Mouse (Mus musculus) skeletal muscle tissue, adult 2 months (tissue): ENCODE data around the gene Lingo2.

Source experiments
- DNase-seq: peaks from one replicate; pipeline ENCODE4 v3.0.0-alpha.2; 2012; ENCODE audit warnings: low read depth, low spot score

Lingo2 gene

GRCm38 (mm10) chr4:35846518-35846917, 1105.0 kb downstream of the Lingo2 start:
- no peak for DNase-seq

GRCm38 (mm10) chr4:35845140-35845539, 1106.4 kb downstream of the Lingo2 start:
- no peak for DNase-seq

GRCm38 (mm10) chr4:35844518-35844917, 1107.0 kb downstream of the Lingo2 start:
- no peak for DNase-seq

GRCm38 (mm10) chr4:35823322-35823870, 1128.2 kb downstream of the Lingo2 start:
- DNase-seq: no peak

GRCm38 (mm10) chr4:35820701-35821100, 1130.8 kb downstream of the Lingo2 start:
- DNase-seq: no peak

- no peak for DNase-seq
Observed at GRCm38 (mm10) chr4:35814698-35815097, 1136.8 kb downstream of the Lingo2 start.

- no peak for DNase-seq
Observed at GRCm38 (mm10) chr4:35807497-35808210, 1143.9 kb downstream of the Lingo2 start.

GRCm38 (mm10) chr4:35806881-35807464, 1144.6 kb downstream of the Lingo2 start:
- DNase-seq: no peak

GRCm38 (mm10) chr4:35784255-35784921, 1167.2 kb downstream of the Lingo2 start:
- DNase-seq: no peak

- no peak for DNase-seq
Observed at GRCm38 (mm10) chr4:35770810-35771209, 1180.7 kb downstream of the Lingo2 start.

GRCm38 (mm10) chr4:35766905-35767304, 1184.6 kb downstream of the Lingo2 start:
- no peak for DNase-seq

GRCm38 (mm10) chr4:35761181-35761580, 1190.4 kb downstream of the Lingo2 start:
- peak; percentile 66 for DNase-seq

GRCm38 (mm10) chr4:35752121-35752860, 1199.3 kb downstream of the Lingo2 start:
- no peak for DNase-seq

GRCm38 (mm10) chr4:35746693-35747092, 1204.9 kb downstream of the Lingo2 start:
- no peak for DNase-seq

- DNase-seq: no peak
Observed at GRCm38 (mm10) chr4:35724774-35725173, 1226.8 kb downstream of the Lingo2 start.

- DNase-seq: no peak
Observed at GRCm38 (mm10) chr4:35704126-35704525, 1247.4 kb downstream of the Lingo2 start.

- DNase-seq: no peak
Observed at GRCm38 (mm10) chr4:35702661-35703060, 1248.9 kb downstream of the Lingo2 start.

GRCm38 (mm10) chr4:35695137-35695522, 1256.4 kb downstream of the Lingo2 start:
- DNase-seq: no peak

- DNase-seq: no peak
Observed at GRCm38 (mm10) chr4:35694360-35695136, 1257.0 kb downstream of the Lingo2 start.

- no peak for DNase-seq
Observed at GRCm38 (mm10) chr4:35690521-35690920, 1261.0 kb downstream of the Lingo2 start.
